Mouse (Mus musculus) urinary bladder, postnatal 25 days (tissue): ENCODE data around the gene Mrpl12.
"Not testable (repeated sequence)": the region's sequence is repeated elsewhere in the genome, so short reads cannot be mapped to it uniquely, and the experiment has no call there.

Experiments
- DNase-seq: peaks from one replicate; pipeline ENCODE4 v3.0.0; 2022; ENCODE audit warnings: low spot score

Mrpl12 gene

GRCm38 (mm10) chr11:120508290-120508870, 24.0 kb downstream of the Mrpl12 start:
- DNase-seq, result no peak

DNA sequence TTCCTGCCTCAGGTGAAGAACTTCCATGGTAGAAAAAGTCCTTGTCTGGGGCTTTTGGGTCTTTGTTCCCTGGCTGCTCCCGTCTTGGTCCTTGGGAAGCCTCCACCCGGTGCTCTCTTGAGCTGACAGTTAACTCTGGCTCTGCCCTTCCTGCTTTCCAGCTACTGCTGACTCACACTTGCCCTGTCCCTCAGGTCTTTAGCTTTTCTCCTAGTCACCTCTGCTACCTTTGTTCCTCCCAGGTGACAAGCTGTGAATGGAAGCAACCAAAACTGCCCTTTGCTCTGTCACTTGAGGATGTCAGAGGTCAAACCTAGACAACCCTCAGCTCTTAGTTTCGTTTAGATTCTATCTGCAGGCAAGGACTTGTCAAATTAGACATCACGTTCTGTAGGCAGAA, 25.5 kb downstream of the Mrpl12 start:
- DNase-seq, result no peak

GRCm38 (mm10) chr11:120510375-120511030, 26.1 kb downstream of the Mrpl12 start:
- DNase-seq, result no peak

- no peak for DNase-seq
Measured at GRCm38 (mm10) chr11:120512790-120513453, 28.5 kb downstream of the Mrpl12 start.

DNA sequence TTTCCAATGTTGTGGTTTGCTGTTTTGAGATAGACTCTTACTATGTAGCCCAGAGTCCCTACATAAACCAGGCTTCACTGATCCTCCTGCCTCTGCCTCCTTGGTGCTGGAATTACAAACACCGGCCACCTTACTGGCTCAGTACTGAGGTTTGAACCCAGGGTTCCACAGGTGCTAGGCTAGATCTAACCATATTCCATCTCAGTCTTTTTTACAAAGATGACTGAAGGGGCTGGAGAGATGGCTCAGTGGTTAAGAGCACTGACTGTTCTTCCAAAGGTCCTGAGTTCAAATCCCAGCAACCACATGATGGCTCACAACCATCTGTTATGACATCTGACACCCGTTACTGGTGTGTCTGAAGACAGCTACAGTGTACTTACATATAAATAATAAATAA, 29.8 kb downstream of the Mrpl12 start:
- DNase-seq, result not testable (repeated sequence)

DNA sequence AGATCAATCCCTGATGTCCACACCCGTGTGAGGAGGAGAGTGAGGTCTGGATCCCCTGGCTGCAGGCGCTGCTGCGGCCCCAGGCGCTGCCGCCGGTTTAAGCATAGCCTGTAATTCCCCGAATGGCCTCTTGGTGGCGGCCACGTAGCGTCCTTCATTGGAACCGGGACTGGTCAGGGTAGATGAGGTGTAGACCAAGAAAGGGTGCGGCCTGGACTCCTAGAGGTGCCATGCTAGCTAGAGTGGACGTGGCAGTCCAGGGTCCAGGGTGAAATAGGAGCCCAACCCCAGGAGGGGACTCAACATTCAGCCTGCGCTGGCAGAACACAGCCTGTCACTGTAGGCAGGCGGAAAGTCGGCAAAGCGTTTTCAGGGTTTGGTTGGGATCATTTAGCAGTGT, 31.2 kb downstream of the Mrpl12 start:
- peak; percentile 88 for DNase-seq

DNA sequence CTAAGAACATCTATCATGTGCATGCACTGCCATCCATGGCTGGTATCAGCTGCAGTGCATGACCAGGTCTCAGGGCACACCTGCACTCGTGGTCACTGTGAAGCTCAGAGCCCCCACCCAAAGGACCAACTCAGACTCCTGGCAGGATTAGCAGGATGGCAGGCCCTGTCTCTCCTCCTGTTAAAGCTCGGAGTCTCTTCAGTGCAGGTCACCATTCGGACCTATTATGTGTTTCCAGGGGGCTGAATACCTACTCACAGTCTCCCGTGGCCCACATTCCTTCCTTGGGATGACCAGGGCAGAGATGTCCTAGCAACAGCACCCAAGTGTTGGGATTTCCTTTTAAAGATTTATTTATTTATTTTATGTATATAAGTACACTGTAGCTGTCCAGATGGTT, 32.7 kb downstream of the Mrpl12 start:
- no peak for DNase-seq

DNA sequence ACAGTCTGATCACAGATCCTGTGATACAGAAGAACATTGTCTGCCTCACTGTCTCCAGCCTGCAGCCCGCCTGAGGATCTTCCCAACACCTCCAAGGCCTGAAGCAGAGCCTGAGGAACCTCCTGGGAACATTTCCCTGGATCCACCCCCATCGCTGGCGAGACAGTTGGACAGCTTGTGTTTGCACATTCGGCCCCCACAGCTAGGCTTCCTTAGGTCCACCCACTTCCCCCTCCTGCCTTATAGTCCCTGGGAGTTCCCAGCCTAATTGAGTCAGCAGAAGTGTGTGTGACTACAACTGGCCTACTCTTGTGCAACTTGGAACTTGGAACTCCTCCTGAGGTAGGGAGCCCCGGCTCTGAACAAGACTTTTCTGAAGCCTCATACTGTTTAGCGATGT, 33.6 kb downstream of the Mrpl12 start:
- no peak for DNase-seq

- DNase-seq, result no peak
Measured at GRCm38 (mm10) chr11:120518558-120518957, 34.1 kb downstream of the Mrpl12 start.

- no peak for DNase-seq
Measured at GRCm38 (mm10) chr11:120519738-120520137, 35.3 kb downstream of the Mrpl12 start.

- no peak for DNase-seq
Measured at GRCm38 (mm10) chr11:120520498-120520897, 36.1 kb downstream of the Mrpl12 start.

DNA sequence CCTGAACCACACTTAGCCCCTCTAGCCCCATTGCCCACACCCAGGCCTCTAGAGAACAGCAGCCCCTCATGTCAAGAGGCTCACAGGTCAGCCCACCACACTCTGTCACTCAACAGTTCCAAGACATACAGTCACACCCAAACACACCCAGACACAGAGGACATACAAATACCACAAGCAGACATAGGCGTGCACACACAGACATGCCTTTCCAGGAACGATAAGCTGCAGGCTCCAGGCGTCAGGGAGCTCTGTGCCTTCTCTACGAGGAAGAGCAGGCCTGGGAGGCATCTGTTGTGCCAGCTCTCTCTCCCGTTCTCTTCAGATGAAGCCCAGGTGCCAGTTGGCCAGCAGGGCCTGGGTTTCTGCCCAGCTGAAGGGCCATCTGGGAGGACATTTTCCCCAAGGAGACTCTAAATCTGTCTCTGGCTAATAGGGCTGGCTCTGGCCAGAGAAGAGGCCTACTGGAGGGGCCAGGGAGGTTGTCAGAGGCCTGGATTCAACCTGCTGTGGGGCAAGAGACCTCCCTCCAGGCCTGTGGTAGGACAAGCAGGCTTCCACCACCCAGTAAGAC, 36.6 kb downstream of the Mrpl12 start:
- no peak for DNase-seq

GRCm38 (mm10) chr11:120522581-120522980, 38.2 kb downstream of the Mrpl12 start:
- no peak for DNase-seq

- no peak for DNase-seq
Measured at GRCm38 (mm10) chr11:120525959-120526358, 41.5 kb downstream of the Mrpl12 start.

GRCm38 (mm10) chr11:120527690-120528354, 43.4 kb downstream of the Mrpl12 start:
- DNase-seq, result no peak

DNA sequence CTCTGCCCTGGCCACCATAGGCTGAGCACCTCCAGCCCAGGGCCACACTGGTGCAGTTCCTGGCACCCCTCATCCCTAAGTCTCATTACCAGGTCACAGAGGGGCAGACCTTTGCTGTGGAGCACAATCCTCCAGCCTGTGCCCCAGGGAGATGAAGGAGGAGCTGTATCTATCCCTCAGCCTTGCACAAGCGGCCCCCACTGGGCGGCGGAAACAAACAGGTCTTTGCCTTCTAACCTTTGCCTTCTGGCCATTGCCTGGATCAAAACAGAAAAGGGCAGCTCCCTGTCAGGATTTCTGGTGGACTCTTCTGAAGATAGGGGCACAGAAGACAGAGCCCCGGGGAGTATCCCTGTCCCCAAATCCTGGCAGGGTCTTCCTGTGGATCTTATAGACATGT, 44.5 kb downstream of the Mrpl12 start:
- DNase-seq, result no peak

DNA sequence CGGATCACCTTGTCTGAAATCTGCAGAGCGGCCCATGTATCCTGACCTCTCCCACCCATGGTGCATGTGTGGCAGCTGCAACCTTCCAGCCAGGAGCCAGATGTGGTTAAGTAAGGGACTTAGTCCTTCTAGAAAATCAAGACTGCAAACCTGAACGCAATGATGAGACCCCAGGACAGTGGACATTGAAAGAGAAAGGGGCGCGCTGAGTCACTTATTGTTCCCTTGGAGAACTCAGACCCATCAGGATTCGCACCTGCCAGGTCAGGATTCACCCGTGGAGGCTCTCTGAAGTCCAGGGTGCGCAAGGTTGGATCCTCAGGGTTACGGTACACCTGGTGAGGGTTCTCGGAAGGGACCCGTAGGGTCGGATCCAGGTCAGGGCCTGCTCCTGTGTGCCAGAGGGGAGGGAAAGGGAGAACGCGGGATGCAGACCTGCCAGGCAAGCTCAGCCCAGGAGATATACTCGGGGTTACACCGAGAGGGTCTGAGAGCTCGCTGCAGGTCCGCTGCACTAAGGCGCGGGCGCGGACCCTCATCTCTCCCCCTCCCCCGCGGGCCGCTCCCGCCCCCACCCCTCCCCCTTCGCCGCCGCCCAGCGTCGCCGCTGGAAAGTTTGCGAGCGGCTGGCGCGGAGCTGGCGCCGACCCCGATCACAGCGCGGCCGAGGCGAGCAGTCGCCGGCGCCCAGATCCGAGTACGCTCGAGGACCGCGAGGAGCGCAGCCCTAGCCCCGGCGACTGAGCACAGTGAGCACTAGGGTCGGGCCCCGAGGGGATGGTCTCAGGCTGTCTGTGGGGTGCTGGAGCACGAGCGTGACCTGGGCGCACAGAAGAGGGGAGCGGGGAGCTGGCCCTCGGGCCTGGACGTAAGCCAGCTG, 45.9 kb downstream of the Mrpl12 start, which contains the start of gene Gcgr:
Gene Gcgr (plus strand): TSS at position 615 of the 880 bp plus-strand sequence.
- no peak for DNase-seq

DNA sequence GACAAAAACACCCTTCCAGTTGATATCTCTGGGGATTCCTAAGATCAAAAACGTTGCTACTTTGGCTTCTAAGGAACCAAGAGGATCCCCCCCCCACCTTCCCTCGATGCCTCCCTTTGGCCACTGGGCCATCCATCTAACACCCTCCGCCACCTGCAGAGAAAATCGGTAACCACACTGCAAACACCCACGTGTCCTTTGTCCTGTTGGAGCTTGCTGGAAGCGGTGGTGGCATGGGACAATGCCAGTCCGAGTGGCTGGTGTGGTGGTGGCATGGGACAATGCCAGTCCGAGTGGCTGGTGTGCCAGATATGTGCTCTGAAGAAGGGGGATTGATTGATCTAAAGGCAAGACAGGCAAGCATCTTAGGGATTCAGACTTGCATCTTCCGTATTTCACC, 47.2 kb downstream of the Mrpl12 start:
- no peak for DNase-seq

- no peak for DNase-seq
Measured at GRCm38 (mm10) chr11:120534093-120534492, 49.7 kb downstream of the Mrpl12 start.

- no peak for DNase-seq
Measured at GRCm38 (mm10) chr11:120535145-120535544, 50.7 kb downstream of the Mrpl12 start.

GRCm38 (mm10) chr11:120535804-120536203, 51.4 kb downstream of the Mrpl12 start:
- no peak for DNase-seq

DNA sequence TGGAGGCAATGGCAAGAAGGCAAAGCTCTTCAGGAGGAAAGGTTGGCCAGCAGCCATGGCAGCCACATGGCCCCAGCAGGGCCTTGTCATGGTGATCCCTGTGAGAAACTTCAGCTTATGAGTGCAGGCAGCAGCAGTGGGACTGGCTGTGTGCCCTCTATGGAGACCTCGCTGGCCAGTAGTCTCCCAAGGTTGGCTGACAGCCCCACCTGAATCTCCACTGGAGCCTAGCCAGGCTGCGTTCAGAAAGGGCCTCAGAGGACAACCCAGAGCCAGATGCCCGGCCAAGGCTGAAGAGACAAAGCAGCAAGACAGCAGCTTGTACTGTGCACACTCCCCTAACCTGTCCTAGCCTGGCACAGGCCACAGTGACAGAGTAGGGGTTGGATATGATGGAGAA, 54.1 kb downstream of the Mrpl12 start:
- DNase-seq, result no peak
